Mouse (Mus musculus) gastrocnemius, postnatal 25 days (tissue): ENCODE data around the gene Tmed10. TPM values are rescaled to one million over a fixed set of nuclear protein-coding genes. Genes with fewer than 3 reads are reported as not detected.
A peak's percentile ranks its signal among the peaks of the same experiment; 100 is the strongest.

ENCODE experiments used
- DNase-seq: peaks from one replicate; pipeline ENCODE4 v3.0.0; 2022
- long read RNA-seq, 2 experiments: library from polyadenylated mRNA; stranded (forward); transcript quantifications; one replicate each; pipeline ENCODE4 v2.0.0; 2021
- total RNA-seq, 2 experiments: library from RNA; stranded (reverse); gene quantifications; 1 replicate in 1 of 2; 2 replicates in 1 of 2; pipeline ENCODE4 v1.2.3; 2021

The Tmed10 gene
- total RNA-seq = 100 to 1,000 TPM in 1 of 2 experiments, 10 to 100 TPM in 1; 97.1 to 117 TPM
- long read RNA-seq, experiment 1, transcript Tmed10-201 (5 exons, 1,482 nt) = major isoform, 89 of 389 reads
- long read RNA-seq, experiment 1, partial matches to known transcripts = 1 of 389 reads
- long read RNA-seq, experiment 1, other reads (novel, unspliced or antisense) = 297 of 389 reads
- long read RNA-seq, experiment 2, transcript Tmed10-201 (5 exons, 1,482 nt) = major isoform, 122 of 276 reads
- long read RNA-seq, experiment 2, partial matches to known transcripts = 0 of 276 reads
- long read RNA-seq, experiment 2, other reads (novel, unspliced or antisense) = 150 of 276 reads

DNA sequence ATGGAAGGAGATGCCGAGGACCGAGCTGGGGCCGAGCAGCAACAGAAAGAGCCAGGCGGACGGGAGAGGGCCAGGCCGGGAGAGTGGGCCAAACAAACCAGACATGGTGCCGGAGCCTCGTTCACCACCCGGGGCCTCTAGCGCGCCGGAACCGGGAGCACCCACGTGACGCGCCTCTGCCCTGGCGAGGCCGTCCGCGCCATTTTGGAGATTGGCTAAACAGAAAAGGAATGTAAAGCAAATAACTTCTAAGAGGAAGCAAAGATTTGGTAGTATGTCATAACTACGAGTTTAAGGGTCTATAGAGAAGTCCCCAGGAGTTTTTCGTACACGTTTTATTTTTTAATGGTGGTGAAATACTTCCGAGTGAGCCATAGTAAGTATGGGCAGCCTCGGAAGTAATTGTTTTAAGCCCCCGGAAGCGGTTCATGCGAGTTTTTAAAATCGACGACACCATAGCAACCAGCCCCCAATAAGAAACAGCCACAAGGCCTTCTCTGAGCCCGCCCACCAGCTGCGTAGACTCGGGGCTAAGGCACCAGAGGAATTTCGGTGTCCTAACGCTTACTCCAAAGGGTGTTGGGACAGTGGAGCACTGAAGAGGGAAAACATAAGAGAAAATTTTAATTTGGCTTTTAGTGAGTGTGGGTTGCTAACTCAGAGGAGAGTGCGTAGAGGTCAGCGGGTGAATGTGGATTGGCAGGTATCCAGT, at the start of gene Tmed10:
Gene Tmed10, minus strand, starts transcription at position 287 of the 712 bp plus-strand sequence.
- DNase-seq = peak; percentile 90

- DNase-seq = no peak
Measured at GRCm38 (mm10) chr12:85423236-85423635, 48.6 kb upstream of the Tmed10 start.

- DNase-seq = no peak
Measured at GRCm38 (mm10) chr12:85422536-85422935, 47.9 kb upstream of the Tmed10 start.

- no peak for DNase-seq
Measured at GRCm38 (mm10) chr12:85420945-85421344, 46.3 kb upstream of the Tmed10 start.

DNA sequence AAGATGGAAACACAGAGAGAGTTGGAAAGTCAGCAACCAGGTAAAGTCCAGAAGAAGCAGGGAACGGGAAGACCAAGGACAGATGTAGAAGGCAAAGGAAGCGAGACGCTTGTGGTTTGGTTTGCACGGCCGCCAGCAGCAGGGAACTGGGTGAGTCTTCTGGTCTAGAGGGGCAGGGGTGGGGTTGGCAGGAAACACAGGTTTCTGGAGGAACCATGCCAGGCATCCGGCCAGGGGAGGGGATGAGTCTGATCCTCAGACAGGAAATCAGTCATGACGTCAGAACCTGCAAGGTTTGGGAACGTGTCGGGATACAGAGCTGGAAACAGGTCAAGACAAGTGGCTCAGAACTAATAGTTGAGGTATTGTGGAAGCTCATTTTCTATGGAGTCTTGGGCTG, 43.2 kb upstream of the Tmed10 start:
- DNase-seq = no peak

GRCm38 (mm10) chr12:85416298-85416697, 41.7 kb upstream of the Tmed10 start:
- DNase-seq = no peak

GRCm38 (mm10) chr12:85415876-85416275, 41.2 kb upstream of the Tmed10 start:
- DNase-seq = no peak

- DNase-seq = no peak
Measured at GRCm38 (mm10) chr12:85411136-85411535, 36.5 kb upstream of the Tmed10 start.

GRCm38 (mm10) chr12:85397960-85398272, 23.3 kb upstream of the Tmed10 start:
- DNase-seq = no peak

- no peak for DNase-seq
Measured at GRCm38 (mm10) chr12:85397063-85397959, 22.7 kb upstream of the Tmed10 start.

GRCm38 (mm10) chr12:85393981-85394380, 19.3 kb upstream of the Tmed10 start:
- DNase-seq = no peak

GRCm38 (mm10) chr12:85393526-85393925, 18.9 kb upstream of the Tmed10 start:
- DNase-seq = no peak

DNA sequence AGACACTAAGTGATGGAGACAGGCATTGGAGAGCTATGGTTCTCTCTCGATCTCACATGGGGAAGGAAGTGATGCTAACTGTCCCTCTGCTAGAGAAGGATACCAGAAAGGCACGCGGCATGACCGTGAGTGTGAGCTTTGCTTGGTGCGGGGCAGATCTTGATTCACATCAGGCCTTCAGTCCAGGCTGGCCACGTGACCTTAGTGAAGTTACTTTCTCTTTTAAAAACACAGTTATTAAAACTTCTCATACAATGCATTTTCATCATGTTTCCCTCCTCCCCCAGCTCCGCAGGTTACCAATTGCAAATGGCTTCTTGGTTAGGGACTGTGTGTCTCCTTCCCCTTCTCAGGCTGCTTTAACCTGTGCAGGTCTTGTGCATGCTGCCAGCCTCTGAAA, 16.5 kb upstream of the Tmed10 start:
- no peak for DNase-seq

GRCm38 (mm10) chr12:85389204-85390185, 14.8 kb upstream of the Tmed10 start:
- no peak for DNase-seq

- DNase-seq = no peak
Measured at GRCm38 (mm10) chr12:85385995-85386375, 11.3 kb upstream of the Tmed10 start.

- DNase-seq = no peak
Measured at GRCm38 (mm10) chr12:85385329-85385994, 10.8 kb upstream of the Tmed10 start.

DNA sequence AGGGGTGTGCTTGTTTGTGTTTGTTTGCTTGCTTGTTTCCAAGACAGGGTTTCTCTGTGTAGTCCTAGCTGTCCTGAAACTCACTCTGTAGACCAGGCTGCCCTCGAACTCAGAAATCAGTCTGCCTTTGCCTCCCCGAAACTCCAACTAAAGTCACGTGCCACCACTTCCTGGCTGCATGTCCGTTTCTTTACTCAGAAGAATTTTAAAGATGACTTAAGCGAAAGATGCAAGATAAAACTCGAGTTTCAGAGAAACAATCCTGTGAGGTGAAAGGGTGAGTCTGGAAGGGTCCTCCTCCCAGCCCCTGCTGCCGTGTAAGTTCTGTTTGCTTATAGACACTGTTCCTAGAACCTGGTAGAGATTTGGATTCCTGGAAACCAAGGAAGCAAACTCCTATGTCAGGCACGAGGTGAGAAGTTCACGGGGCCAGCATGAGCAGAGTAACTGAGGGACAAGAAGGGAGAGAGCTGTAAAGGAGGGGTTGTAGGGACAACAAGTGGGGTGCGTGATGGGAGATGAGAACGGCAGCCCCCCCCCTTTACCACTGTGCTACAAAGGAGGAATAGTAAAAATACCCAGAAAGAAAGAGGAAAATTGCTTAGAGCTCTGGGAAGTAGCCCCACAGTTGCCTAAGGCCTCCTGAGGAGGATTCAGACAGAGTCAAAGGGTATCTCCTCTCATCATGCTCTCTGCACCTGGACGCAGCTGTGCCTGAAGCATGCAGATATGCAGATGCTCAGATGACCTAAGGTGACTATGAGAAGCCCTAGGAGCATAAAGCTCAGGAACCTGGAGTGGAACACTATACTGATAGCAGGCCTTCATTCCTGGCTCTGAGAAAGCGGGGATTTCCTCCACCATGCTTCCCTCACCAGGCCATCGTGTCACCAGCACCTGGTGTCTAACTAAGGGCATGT, 8.4 kb upstream of the Tmed10 start:
- no peak for DNase-seq

GRCm38 (mm10) chr12:85381570-85381969, 6.9 kb upstream of the Tmed10 start:
- DNase-seq = no peak

DNA sequence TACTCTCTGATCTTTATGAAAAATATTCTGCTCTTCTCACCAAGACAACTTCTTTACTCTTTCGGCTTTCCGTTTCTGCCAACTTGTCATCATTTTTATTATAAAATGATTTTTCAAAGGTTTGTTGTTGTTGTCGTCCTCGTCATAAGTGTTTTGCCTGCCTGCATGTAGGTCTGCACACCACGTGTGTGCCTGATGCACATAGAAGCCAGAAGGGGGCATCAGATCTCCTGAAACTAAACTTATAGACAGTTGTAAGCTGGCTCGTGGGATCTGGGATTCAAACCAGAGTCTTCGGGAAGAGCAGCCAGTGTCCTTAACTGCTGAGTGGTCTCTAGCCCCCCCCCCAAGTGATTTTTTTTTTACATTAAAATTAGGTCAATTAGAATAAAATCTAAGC, 6.3 kb upstream of the Tmed10 start:
- DNase-seq = no peak

- DNase-seq = peak; percentile 10
Measured at GRCm38 (mm10) chr12:85380308-85380707, 5.7 kb upstream of the Tmed10 start.
